Mouse (Mus musculus): ENCODE results near the gene Fbxl5. TPM values are rescaled to one million over a fixed set of nuclear protein-coding genes. Genes with fewer than 3 reads are reported as not detected.

Fbxl5 gene
- total RNA-seq, 2 experiments from 2014 or later: 46.3 to 48.6 TPM

DNA sequence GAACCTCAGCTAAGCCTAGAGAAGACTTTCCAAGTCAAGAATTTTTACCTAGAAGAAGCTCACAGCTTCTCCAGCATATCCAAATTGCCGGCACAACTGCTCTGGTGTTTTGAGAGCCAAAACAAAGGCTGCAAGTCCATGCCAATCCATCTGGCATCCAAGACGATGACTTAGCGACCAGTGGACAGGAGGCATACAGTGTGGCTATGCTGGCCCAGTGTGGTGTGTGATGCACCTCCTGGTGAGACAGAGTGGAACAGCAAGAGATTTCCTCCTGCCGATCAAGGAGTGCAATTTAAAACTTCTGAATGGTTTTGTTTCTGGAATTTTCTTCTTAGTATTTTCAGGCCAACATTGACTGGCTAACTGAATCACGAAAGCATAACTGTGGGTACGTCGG lies 15.2 kb upstream of the Fbxl5 start:
- DNase-seq: no peak

DNA sequence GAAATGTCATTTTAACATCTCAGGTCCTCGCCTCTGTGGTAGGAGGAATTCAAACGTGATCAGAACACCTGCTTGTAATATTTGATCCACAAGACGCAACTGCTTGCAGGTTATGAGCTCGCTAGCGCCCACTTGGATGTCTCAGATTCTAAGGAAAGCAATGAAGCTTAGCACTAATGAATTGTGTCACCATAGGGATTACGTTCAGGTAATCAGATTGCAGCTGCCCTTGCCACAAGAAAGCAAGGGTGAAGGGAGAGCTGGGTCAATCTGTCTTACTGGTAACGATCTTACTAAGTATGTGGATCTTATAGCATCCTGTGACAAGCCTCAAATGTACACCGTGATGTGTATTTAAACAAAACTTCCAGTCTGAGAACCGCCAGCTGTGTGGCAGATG lies 5.9 kb upstream of the Fbxl5 start:
- DNase-seq: no peak

DNA sequence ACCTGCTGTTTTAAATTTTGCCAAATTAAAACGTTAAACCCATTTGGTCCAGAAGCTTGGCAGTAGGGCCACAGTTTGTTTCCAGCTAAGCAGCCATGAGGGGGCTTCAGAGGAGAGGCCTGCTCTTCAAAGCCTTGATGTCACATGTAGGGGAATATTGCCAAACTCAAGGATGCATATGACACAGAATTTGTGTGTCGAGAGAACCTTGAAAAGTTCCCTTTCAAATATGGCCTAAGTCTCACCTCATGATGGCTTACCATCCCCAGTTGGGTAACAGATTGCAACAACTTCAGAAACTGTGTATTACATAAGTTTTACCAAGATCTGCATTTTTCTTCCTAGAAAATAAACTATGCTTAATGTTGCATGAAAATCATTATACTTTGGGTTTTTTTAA lies 5.4 kb upstream of the Fbxl5 start:
- DNase-seq: no peak

DNA sequence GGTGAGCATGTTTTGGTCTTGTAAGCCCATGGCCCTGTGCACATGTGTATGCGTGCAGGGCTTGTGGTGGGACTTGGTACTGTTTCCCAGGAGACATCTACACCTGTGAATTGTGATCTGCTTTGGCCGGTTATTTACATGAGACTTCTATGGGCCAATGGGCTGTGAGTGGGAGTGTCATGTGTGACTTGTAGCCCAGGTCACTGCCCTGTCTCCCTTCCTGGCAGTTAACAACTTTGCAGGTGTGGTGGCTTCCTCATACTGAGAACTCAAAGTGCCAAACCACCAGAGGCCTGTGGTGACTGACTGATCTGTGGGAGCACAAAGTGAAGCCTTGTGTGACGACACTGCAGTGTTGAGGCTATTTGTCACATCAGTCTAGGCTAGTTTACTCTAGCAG lies 3.1 kb upstream of the Fbxl5 start:
- DNase-seq: no peak

DNA sequence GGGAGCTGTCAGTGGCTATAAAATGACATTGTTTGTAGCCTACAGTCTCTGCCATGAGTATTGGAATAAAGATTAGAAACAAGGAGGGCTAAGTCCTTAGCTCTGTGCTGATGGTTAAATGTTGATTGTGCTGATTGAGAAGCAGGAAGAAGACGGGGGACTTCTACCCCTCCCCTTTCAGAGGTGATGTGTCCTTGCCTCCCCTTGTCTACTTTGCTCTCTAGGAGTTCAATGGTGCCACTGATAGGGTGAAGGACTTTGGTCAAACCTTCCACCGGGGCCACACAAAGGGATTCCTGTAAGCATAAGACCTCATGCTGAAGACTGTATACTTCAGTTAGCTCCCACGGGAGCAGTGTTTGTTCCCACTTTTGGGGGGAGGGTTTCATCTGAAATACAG lies 1.4 kb upstream of the Fbxl5 start:
- DNase-seq: no peak

DNA sequence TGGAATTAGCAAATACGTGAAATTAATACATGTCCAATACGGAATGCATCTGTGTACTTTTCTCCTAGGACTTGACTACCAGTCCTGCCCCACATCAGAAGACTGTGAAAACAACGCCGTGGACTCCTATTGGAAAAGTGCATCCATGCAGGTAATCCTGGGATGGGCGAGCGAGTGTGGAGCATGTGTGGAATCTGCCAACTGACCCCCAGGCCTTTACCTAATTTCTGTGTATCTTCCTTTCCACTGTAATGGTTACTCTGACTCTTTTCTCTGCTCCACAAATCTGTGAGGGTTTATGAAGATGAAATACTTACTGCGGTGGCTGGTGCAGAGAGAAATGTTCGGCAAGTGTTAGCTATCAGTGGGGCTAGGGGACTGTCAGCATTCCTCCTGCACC lies 761 bp upstream of the Fbxl5 start:
- DNase-seq: no peak

DNA sequence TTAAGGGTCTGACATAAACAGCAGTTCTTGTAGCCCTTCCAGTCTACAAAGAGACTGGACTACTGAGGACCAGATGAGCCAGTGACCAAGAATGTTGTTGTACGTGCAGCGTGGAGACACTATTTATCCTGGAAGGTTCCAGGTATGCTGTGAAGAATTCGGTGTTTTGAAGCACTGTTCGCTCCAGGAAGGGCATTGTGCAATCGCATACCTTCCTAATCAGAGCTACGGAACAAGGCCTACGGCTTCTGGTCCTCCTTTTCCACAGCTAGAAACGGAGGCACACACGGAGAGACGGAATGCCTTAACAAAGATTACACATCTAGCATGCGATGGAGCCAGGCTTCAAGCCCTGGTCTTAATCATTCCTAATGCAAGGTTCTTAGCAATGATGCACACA lies 653 bp downstream of the Fbxl5 start:
- DNase-seq: no peak

DNA sequence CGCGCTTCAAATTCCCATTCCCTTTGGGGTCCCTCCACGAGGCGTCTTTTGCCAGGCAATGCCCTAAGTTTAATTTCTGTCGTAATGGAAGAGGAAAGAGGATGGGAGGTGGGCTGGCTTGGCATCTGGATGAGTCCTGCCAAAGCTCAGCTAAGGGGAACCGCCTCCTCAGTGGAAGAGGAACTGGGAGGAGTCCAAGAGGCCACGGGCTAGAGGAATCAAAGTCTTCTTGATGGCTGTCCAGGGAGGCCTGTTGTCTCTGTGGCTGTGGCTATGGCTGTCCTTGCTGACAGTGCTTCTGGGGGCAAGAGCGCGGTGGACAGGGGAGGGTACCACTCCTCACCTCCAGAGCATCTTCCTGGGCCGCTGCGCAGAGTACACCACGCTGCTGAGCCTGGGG lies 2.7 kb downstream of the Fbxl5 start, which contains the start of gene Bst1:
Gene Bst1 (plus strand): TSS at position 191 of the 400 bp plus-strand sequence.
- no peak for DNase-seq

DNA sequence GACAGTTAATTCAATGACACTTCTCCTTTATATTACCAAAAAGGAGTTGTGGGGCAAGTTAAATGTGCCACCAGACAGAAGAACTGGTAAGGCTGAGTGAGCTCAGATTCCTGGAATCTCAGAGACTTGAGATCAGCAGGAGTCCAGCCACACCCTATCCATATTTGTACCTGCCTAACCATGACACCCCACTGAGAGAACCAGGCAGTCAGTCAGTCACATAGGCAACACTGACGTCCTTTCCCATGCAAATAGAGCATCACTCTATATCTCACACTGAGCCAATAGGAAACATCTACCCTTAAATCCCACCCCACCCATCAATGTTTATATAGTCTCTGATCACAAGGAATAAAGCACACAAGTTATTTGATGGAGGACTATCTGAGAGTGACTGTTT lies 5.7 kb downstream of the Fbxl5 start:
- no peak for DNase-seq

DNA sequence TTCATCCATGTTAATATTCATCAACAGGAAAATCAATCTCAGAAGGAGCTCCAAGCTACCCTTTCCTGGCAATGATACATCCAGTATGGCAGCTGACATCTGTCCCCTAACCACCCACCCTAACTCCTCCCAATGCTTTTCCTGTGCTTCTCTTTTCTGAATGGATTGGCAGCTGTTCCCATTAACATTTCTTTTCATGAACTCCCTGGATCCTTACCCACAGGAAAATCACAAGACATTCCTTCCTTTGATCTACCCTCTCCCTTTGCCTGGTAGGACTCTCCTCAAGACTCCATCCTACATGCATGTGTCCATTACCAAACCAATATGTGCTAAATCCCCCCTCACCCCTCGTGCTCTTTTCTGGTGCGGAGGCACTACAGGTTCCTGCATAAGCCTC lies 6.9 kb downstream of the Fbxl5 start:
- DNase-seq: no peak

DNA sequence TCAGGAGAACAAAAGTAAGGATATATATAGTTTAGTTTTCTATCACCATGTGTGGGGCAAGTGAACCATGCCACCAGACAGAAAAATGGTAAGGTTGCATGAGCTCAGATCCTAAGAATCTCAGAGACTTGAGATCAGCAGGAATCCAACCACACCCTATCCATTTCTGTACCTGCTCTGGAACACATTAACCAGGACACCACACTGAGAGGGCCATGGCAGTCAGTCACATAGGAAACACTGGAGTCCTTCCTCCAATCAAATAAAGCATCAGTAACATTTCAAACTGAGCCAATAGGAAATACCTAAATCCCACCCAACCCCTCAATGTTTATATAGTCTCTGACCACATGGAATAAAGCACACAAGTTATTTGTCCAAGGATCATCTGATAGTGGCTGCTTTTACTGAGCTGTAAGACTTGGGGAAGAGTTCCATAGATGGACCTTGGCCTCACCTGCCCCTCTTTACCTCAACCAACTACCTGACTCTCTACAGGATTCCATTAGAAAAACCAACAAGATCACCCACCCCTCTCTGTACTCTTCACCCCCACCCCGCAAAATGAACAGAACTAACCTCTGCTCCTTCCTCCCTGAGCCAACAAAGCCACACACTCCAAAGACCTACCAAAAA lies 10.9 kb downstream of the Fbxl5 start:
- no peak for DNase-seq

DNA sequence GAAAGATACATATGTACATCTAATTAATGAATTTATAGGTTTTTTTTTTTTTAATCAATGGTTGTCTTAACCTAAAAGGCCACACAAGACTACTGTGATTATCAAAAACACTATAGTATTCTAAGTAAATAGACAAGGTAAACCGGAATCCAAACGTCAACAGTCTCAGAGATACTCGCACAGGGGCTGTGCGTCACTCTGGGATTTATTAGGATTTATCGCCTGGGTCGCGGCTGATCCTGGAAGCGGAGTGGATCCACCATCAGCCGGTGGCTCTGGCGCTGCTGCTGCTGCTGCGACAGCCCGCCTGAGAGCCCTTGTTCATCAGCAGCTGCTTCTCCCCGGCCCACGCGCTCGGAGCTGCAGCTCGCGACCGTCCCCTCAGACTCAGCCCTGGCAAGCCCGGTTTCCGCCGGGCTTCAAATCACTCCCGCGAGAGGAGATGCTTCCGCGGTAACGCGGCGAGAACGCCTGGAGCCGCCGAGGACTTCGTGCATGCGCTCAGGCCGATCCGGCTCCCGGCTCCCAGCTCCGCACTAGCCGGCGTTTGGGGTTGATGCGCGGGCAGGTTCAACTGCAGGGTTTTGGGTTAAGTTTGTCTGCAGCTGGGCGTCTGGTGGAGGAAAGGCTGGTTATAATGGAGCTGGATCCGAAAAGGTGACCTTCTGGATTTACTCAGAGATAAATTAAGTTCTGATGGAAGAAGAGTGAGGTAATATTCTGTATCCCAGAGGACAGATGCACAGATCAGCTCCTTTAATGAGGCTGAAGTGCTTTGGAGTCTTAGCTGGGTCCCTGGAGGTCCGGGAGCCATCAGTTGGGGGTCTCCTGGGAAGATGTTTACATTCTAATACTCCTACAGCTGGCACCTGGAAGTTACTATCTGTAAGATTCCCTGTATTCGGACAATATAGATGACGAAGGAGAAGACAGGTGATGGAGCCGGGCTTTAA lies 13.4 kb downstream of the Fbxl5 start:
- peak; percentile 90 for DNase-seq

DNA sequence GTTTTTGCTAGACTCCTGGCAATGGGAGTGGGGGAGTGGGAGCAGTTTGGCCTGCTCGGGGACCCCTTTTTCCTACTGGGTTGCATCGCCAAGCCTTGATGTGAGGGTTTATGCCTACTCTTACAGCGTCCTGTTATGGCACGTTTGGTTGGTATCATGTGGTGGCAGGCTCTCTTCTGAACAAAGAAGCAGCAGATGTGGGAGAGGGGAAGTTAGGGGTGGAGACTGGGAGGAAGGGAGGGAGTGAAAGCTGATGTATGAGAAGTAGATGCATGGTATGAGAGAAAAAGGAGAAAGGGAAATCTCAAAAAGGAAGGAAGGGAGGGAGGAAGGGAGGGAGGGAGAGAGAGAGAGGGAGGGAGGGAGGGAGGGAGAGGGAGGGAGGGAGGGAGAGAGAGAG lies 14.5 kb downstream of the Fbxl5 start:
- DNase-seq: no peak

DNA sequence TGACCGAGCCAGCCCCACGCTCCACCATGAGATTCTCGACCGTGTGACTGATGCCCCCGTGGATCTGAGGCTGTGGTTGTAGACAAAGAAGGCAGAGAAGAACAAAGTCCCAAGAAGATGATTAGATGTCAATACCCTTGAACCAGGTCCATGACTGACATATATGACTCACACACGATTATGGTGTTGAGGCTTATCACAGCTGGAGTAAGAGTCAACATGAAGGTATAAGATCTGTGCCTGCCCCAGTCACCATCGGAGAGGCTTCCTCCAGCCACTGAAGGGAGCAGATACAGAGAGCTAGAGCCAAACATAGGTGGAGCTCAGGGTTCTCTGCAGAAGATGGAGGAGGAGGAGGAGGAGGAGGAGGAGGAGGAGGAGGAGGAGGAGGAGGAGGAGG lies 15.1 kb downstream of the Fbxl5 start:
- DNase-seq: no peak

DNA sequence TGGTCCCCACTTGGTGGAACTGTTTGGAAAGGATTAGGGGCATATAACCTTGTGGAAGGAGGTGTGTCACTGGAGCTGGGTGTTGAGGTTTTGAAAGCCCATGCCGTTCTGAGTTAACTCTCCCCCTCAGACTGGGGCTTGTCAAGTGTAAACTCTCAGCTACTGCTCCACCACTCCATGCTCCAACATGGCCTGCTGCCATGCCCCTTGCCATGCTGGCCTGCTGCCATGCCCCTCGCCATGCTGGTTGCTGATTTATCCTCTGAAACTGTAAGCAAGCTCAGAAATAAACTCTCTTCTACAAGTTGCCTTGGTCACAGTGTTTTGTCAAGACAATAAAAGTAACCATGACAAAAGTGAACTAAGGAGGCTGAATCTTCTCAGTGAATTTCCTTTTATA lies 16.0 kb downstream of the Fbxl5 start:
- no peak for DNase-seq

DNA sequence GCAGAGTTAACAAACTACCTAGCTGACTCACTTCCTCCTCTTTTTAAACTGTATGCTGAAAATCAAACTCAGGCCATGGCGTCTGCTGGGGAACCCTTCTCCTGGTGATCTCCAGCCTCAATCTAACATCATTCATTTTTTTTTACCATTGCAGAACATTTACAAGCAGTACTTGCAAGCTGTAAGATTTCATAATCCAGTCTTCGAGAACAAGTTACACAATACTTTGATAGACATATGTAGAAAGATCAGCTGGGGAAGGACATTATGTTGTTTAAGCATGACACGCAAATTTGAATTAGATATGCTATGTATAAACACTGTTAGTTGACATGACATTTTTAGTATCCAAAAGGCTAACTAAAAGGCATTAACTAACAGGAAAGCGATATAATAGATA lies 19.6 kb downstream of the Fbxl5 start:
- no peak for DNase-seq

DNA sequence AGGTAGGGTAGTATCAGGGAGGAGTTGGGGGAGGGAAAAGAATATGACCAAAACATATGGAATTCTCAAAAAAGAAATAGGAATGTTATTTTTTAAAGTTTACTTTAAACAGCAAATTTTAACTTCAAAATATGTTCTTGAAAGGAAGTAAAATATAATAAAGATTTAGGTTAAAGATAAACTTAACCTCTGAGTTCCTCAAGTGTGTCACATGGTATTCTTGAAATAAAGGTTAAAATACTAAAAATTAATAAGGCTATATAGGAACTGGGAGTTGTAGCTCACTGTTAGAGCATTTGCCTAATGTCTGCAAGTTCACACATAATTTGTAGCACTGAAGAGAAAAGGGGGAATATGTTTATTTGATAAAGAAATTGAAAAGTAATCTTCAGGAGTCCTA lies 20.2 kb downstream of the Fbxl5 start:
- no peak for DNase-seq

DNA sequence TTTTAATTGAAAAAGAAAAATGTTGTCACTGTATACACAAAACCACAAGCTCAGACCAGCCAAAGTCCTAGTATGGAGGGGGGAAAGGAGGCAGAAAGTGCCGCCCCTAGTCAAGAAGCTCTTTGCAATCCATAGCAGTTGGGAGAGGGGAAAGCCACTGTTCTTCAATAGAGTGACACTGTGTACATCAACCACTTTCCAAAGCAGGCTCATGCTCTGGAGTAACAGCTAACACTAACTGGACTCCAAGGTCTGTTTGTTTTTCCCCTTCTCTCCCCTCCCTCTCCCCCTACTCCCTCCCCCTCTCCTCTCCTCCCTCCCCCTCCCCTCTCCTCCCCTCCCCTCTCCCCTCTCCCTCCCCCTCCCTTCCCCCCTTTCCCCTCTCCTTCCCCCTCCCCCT lies 20.7 kb downstream of the Fbxl5 start:
- DNase-seq: no peak

DNA sequence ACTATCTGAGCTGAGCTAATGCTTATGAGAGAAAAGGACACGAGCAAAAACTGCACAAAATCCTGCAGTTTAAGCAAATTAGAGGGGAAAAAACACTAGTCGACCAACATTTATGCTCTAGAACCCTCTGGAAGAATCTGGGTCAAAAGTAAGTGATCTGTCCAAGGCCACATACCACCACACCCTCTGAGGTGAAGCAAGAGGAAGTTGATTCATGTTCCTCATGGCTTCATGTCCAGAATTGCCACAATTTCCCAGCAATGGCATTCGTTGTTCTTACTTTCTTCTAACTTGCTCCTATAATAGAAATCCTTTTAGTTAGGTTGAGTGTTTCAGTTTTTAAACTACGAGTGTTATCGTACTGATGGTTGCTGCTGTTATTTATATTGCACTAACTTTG lies 21.9 kb downstream of the Fbxl5 start:
- DNase-seq: no peak

DNA sequence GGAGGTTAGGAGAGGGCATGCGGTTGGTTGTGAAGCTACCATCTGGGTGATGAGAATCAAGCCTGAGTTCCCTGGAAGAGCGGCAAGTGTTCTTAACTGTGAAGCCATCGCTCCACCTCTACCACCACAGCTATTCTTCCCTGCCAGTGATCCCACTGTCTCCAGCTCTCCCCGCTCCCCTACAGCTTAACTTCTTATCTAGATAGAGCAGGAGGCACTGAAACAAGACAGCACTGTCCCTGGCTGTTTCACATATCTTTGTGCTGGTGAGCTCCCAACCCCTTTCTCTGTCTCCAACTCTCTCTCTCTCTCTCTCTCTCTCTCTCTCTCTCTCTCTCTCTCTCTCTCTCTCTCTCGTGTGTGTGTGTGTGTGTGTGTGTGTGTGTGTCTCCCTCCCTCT lies 29.1 kb downstream of the Fbxl5 start:
- no peak for DNase-seq

DNA sequence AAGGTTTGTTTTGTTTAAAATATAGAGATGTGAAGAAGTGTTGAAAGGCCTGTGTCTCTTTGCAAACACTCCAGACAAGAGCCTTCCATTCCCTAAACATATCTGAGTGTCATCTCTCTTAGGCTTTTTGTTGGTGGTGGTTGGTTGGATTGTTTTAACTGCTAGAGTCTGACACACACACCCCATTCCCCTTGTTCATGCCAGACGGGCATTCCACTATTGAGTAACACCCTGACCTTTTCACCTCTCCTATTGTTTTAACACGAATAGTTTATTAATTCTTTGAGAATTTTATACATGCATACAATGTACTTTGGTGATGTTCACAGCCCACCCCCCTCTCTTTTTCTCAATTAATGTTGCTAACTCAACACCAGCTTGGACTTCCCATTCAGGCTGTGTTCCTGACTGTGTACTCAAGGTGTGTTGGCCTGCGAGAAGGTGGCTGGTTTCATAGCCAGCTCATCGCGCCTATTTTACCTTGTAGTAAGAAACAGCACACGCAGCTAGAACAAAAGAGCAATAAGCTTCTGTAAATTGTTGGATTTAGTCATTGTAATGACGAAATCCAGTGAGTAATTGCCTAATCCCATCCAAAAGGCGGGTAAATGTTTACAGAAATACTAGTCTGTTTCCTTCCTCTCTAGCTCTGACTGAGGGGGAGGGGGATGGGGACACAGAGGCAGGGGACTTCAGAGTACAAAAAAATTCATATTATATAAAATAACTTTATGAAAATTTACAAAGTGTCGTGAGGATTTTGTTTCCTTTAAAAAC lies 33.3 kb downstream of the Fbxl5 start:
- no peak for DNase-seq

DNA sequence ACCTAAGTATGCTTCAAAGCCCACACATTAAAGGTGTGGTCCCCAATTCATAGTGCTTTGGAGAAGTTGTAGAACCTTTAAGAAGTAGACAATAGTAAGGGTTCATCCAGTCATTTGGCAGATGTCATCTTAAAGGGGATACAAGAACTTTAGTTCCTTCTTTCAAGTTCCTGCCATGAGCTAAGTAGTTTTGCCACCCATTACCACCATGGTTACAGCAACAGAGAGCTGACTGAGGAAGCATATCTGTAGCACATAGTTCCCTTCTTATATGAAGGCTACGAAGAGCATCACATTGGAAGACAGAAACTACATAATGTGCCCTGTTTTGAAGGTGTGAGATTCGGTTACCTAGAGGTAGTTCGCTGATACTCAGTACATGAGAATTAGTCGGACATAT lies 34.8 kb downstream of the Fbxl5 start:
- no peak for DNase-seq

DNA sequence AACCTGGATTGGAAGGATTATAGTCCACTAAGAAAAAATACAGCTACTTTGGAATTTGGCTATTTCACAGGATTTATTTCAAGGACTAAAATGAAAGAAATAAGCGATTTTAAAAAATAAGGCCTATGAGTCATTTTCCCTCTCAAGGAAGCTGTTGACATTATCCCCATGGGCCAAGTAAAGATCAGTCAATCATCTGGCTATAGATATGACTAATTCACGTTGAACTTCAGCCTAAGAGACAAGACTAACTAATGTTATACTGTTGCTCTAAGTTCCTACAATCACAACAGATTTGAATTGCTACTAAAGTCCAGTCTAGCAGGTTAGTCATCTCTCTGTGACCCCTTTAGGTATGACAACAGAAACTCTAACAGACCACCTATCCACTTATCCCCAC lies 37.4 kb downstream of the Fbxl5 start:
- DNase-seq: no peak
